Mouse (Mus musculus): ENCODE measurements at regions not wholly inside any gene's neighbourhood (a gene's known extent, or its start where the extent isn't known, plus 50 kb on each side); places are given as distances from the start of the nearest gene placed in this dataset.

GRCm38 (mm10) chr6:127276362-127276761 is 124.4 kb upstream of the Ccnd2 start:
- TF ChIP-seq CTCF (IDR thresholded peaks at IDR 0.05; ENCODE audit: low read depth) (no peak), EP300 (IDR thresholded peaks at IDR 0.05; ENCODE audit: low read depth) (no peak)

All from heart, postnatal 0 days (tissue).